Mouse (Mus musculus) myocyte (in vitro differentiated cells): ENCODE measurements at regions not wholly inside any gene's neighbourhood (a gene's known extent, or its start where the extent isn't known, plus 50 kb on each side); places are given as distances from the start of the nearest gene placed in this dataset.

Experiments
- H3K27me3 ChIP-seq: one replicate; pipeline ENCODE4 v1.6.1; 2011; ENCODE audit not compliant: control insufficient read depth, insufficient read depth, insufficient read length
- H3K36me3 ChIP-seq: one replicate; pipeline ENCODE4 v1.6.1; 2011; ENCODE audit not compliant: control insufficient read depth, insufficient read depth
- H3K4me2 ChIP-seq: one replicate; pipeline ENCODE4 v1.6.1; 2011; ENCODE audit warnings: low read depth, control low read depth
- H3K4me3 ChIP-seq: one replicate; pipeline ENCODE4 v1.5.1; 2011; ENCODE audit warnings: mild to moderate bottlenecking, control low read depth, moderate library complexity
- H3K79me2 ChIP-seq: one replicate; pipeline ENCODE4 v1.6.1; 2011; ENCODE audit not compliant: control insufficient read depth, insufficient read depth
- H3ac ChIP-seq: one replicate; pipeline ENCODE4 v1.6.1; 2011; ENCODE audit not compliant: control insufficient read depth, insufficient read length
- CEBPB ChIP-seq: IDR thresholded peaks from 2 replicates; pipeline ENCODE4 v1.6.1; 2011; ENCODE audit warnings: mild to moderate bottlenecking, moderate library complexity; ENCODE audit not compliant: poor library complexity, insufficient read depth, severe bottlenecking
- E2F4 ChIP-seq: IDR thresholded peaks from one replicate; pipeline ENCODE4 v1.6.1; 2011; ENCODE audit warnings: mild to moderate bottlenecking, control low read depth, moderate library complexity; ENCODE audit not compliant: insufficient read depth
- MAX ChIP-seq: IDR thresholded peaks from one replicate; pipeline ENCODE4 v1.6.1; 2011; ENCODE audit warnings: low read depth, mild to moderate bottlenecking, control low read depth
- MYOD1 ChIP-seq, 3 experiments: IDR thresholded peaks; one replicate each; pipeline ENCODE4 v1.6.1; 2011; ENCODE audit warnings: control low read depth in 2 of 3, low read depth in 2 of 3, mild to moderate bottlenecking in 2 of 3, moderate library complexity in 1 of 3; ENCODE audit not compliant: insufficient read length in 2 of 3, control insufficient read depth in 1 of 3
- MYOG ChIP-seq, 3 experiments: IDR thresholded peaks; one replicate each; pipeline ENCODE4 v1.6.1; 2011; ENCODE audit warnings: control low read depth in 2 of 3, low read depth in 2 of 3, mild to moderate bottlenecking in 2 of 3; ENCODE audit not compliant: insufficient read length in 2 of 3, control insufficient read depth in 1 of 3, insufficient read depth in 1 of 3
- POLR2A ChIP-seq: IDR thresholded peaks from one replicate; pipeline ENCODE4 v1.6.1; 2011; ENCODE audit warnings: low read depth, mild to moderate bottlenecking, control low read depth, moderate library complexity; ENCODE audit not compliant: insufficient read length
- POLR2AphosphoS2 ChIP-seq: IDR thresholded peaks from one replicate; pipeline ENCODE4 v1.6.1; 2011; ENCODE audit warnings: low read depth, control low read depth; ENCODE audit not compliant: insufficient read length
- REST ChIP-seq: IDR thresholded peaks from one replicate; pipeline ENCODE4 v1.6.1; 2011; ENCODE audit warnings: mild to moderate bottlenecking, control low read depth, moderate library complexity; ENCODE audit not compliant: insufficient read depth, insufficient read length
- SRF ChIP-seq: IDR thresholded peaks from one replicate; pipeline ENCODE4 v1.6.1; 2011; ENCODE audit warnings: low read depth; ENCODE audit not compliant: control insufficient read depth, insufficient read length
- TCF12 ChIP-seq: IDR thresholded peaks from one replicate; pipeline ENCODE4 v1.6.1; 2011; ENCODE audit warnings: mild to moderate bottlenecking, control low read depth; ENCODE audit not compliant: poor library complexity, insufficient read depth, severe bottlenecking
- TCF3 ChIP-seq: IDR thresholded peaks from one replicate; pipeline ENCODE4 v1.6.1; 2011; ENCODE audit warnings: low read depth, control low read depth; ENCODE audit not compliant: insufficient read length
- USF1 ChIP-seq: IDR thresholded peaks from one replicate; pipeline ENCODE4 v1.6.1; 2011; ENCODE audit warnings: low read depth, mild to moderate bottlenecking, control low read depth, moderate library complexity

DNA sequence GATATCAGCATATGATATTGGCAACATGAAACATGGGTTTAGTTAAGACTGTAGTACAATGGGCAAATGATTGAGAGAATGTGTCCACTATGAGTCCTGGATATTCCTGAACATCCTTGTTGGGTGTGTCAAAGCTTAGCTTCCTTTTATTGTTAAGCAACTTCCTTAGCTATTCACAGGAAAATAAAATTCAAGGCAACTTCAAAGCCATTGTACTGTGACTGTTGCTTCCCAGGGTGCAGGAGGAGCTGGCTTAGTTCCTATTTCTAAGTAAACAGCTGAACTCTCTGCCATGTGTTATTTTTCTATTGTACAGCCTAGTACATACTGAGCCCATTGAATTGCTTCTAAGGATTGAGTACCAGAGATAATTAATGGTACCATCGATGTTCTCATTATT, 87.0 kb upstream of the Htr2a start:
- H3K4me2 ChIP-seq, result no peak overlapping the region
- no peaks in the 10 kb centered on the region for H3K27me3 ChIP-seq
- H3ac ChIP-seq, result no peak overlapping the region
- TF ChIP-seq SRF, result no peak
- TF ChIP-seq E2F4, result no peak
- TF ChIP-seq REST, result no peak
- TF ChIP-seq USF1, result no peak
- TF ChIP-seq MAX, result no peak
- no peak for TF ChIP-seq TCF12
- TF ChIP-seq CEBPB, result no peak
- TF ChIP-seq MYOG (IDR thresholded peaks at IDR 0.05; ENCODE audit: control insufficient read depth in 1 of 3, insufficient read depth in 1 of 3, insufficient read length in 2 of 3, low read depth in 2 of 3), result no peak
- TF ChIP-seq MYOD1 (IDR thresholded peaks at IDR 0.05; ENCODE audit: control insufficient read depth in 1 of 3, insufficient read length in 2 of 3, low read depth in 2 of 3), result no peak
- no peak for TF ChIP-seq TCF3
- no peak for TF ChIP-seq POLR2AphosphoS2
- TF ChIP-seq POLR2A, result no peak
- no peaks in the 10 kb centered on the region for H3K79me2 ChIP-seq
- H3K36me3 ChIP-seq, result no peaks in the 10 kb centered on the region
- H3K4me3 ChIP-seq, result no peak overlapping the region

GRCm38 (mm10) chr14:74558359-74558758, 82.3 kb upstream of the Htr2a start:
- TF ChIP-seq POLR2A (no peak), SRF (no peak), CEBPB (no peak), REST (no peak), USF1 (no peak), TCF12 (no peak), POLR2AphosphoS2 (no peak), TCF3 (no peak), MAX (no peak), MYOD1 (IDR thresholded peaks at IDR 0.05; ENCODE audit: control insufficient read depth in 1 of 3, insufficient read length in 2 of 3, low read depth in 2 of 3) (no peak), E2F4 (no peak), MYOG (IDR thresholded peaks at IDR 0.05; ENCODE audit: control insufficient read depth in 1 of 3, insufficient read depth in 1 of 3, insufficient read length in 2 of 3, low read depth in 2 of 3) (no peak)
- H3K27me3 ChIP-seq, result no peaks in the 10 kb centered on the region
- H3ac ChIP-seq, result no peak overlapping the region
- H3K36me3 ChIP-seq, result no peaks in the 10 kb centered on the region
- no peaks in the 10 kb centered on the region for H3K79me2 ChIP-seq
- no peak overlapping the region for H3K4me2 ChIP-seq
- no peak overlapping the region for H3K4me3 ChIP-seq
